Mouse (Mus musculus): ENCODE measurements at regions not wholly inside any gene's neighbourhood (a gene's known extent, or its start where the extent isn't known, plus 50 kb on each side); places are given as distances from the start of the nearest gene placed in this dataset.

DNA sequence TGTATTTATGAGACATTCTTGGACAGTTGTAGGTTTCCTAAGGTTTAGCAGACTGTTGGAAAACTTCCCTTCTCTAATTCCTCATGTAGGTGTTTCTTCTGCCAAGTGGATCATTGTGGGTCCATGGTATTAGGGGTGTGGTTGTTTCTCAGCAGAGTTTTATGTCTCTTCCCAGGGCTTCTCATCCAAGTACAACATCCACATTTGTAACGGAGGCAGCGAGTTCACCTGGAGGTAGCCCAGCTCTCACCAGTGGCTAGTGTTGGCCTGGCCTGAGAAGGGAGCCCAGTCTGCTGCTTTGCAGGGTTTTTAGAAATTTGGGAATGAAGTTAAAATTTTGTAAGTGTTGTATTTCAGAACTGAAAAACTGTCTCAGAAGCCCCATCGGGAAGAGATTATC lies 122.4 kb downstream of the Wnt5a start:
- no peaks in the 10 kb centered on the region for H3K27me3 ChIP-seq (ENCODE audit: insufficient read depth, poor library complexity, severe bottlenecking)
- H3K9me3 ChIP-seq, result no peaks in the 10 kb centered on the region
- 90% methylated on average over 3 of the region's 3 CpGs for WGBS
- no peak overlapping the region for H3K27ac ChIP-seq
- no peaks in the 10 kb centered on the region for H3K36me3 ChIP-seq
- H3K4me3 ChIP-seq, result no peak overlapping the region
- 0 out of 2 replicates have a peak, but pooled peaks cover 3% of the 10 kb centered on the region for H3K4me1 ChIP-seq
- DNase-seq (ENCODE audit: low spot score), result peak; percentile 31

DNA sequence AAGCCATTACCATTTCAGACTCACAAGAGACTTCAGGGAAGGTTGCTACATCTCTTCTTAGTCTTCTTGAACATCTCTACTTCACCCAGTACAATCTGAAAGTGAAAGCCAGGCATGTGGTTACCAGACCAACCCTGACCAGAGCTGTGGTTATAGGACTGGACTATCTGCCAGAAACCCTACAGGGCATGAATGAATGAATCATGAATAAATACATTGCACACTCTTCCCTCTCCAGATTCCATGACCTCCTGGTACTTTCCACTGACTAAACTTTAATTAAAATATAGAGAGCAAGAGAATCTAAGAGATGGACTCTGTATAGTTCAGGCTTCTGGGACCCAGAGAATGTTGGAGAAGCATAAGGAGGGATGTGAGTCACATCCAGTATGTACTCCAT lies 130.6 kb downstream of the Wnt5a start:
- no peaks in the 10 kb centered on the region for H3K4me1 ChIP-seq
- no peak overlapping the region for H3K4me3 ChIP-seq
- no peaks in the 10 kb centered on the region for H3K9me3 ChIP-seq
- no peaks in the 10 kb centered on the region for H3K27me3 ChIP-seq (ENCODE audit: insufficient read depth, poor library complexity, severe bottlenecking)
- H3K36me3 ChIP-seq, result no peaks in the 10 kb centered on the region
- H3K27ac ChIP-seq, result no peak overlapping the region
- DNase-seq (ENCODE audit: low spot score), result no peak

DNA sequence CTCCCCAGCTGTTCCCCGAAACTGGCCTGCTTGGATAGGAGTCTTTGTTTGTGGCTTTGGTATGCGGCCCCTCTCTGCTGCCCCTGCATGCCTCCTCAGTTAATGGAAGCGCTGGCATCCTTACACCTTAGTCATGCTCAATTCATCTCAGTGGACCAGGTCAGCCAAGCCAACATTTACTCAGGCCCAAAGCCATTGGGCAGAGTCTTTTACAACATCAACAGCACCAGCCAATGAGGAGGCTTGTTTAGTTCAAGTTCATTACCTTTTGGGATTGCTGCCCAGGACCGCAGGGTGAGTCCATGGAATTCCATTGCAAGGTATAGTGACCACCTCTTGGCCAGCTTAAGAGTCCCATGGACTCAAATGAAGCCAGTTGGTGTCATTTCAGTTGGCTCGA lies 134.5 kb downstream of the Wnt5a start:
- 76% methylated on average over 5 of the region's 5 CpGs for WGBS

DNA sequence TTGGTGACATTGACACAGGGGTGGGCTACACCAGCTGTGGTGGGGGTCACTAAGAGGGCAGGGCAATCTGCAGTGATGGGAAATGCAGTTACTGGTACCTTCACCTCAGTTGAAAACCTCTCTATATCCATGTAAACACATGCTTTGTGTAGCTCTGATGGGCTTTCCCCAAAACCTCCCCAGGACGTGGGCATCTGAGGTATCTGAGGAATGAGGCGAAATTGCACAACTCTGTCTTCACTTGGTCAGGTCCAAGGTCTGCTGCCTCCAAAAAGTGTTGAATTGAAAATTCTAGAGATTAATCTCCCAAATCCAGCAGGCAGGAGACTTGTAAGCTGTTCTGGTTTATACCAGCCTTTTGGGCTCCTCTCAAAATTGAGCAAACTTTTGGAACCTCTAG lies 141.3 kb downstream of the Wnt5a start:
- H3K27ac ChIP-seq, result no peak overlapping the region
- H3K9me3 ChIP-seq, result no peaks in the 10 kb centered on the region
- H3K27me3 ChIP-seq (ENCODE audit: insufficient read depth, poor library complexity, severe bottlenecking), result no peaks in the 10 kb centered on the region
- no peak overlapping the region for H3K4me3 ChIP-seq
- H3K36me3 ChIP-seq, result no peaks in the 10 kb centered on the region
- no peaks in the 10 kb centered on the region for H3K4me1 ChIP-seq
- peak; percentile 19 for DNase-seq (ENCODE audit: low spot score)
- WGBS, result 80% methylated on average over 2 of the region's 2 CpGs

More for the DNA sequence above, 134.5 kb downstream of the Wnt5a start:
- H3K27me3 ChIP-seq (ENCODE audit: insufficient read depth, poor library complexity, severe bottlenecking), result no peaks in the 10 kb centered on the region
- H3K9me3 ChIP-seq, result no peaks in the 10 kb centered on the region
- H3K27ac ChIP-seq, result no peak overlapping the region
- H3K4me3 ChIP-seq, result no peak overlapping the region
- no peak for DNase-seq (ENCODE audit: low spot score)
- H3K4me1 ChIP-seq, result no peaks in the 10 kb centered on the region
- no peaks in the 10 kb centered on the region for H3K36me3 ChIP-seq

DNA sequence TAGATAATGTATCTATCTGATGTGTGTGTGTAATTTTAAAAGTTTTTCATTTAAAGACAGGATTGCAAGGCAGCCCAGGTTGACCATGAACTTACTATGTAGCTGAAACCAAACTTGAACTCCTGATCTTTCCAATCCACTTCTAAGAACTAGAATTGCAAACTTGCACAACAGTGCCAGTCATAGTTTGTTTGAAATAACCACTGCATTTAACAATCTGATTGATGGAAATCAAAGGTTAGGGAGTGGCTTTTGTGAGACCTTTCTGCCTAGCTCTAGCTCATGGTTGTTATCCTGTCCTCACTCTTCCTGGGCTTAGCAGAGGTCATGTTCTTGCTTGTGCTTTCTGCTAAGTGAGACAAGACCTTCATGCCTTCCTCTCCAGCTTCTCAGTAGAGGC lies 144.9 kb downstream of the Wnt5a start:
- Histone ChIP-seq H3K9me3 (no peaks in the 10 kb centered on the region), H3K4me1 (no peaks in the 10 kb centered on the region), H3K4me3 (no peak overlapping the region), H3K27me3 (ENCODE audit: insufficient read depth, poor library complexity, severe bottlenecking) (no peaks in the 10 kb centered on the region), H3K36me3 (no peaks in the 10 kb centered on the region), H3K27ac (no peak overlapping the region)
- DNase-seq (ENCODE audit: low spot score), result no peak

DNA sequence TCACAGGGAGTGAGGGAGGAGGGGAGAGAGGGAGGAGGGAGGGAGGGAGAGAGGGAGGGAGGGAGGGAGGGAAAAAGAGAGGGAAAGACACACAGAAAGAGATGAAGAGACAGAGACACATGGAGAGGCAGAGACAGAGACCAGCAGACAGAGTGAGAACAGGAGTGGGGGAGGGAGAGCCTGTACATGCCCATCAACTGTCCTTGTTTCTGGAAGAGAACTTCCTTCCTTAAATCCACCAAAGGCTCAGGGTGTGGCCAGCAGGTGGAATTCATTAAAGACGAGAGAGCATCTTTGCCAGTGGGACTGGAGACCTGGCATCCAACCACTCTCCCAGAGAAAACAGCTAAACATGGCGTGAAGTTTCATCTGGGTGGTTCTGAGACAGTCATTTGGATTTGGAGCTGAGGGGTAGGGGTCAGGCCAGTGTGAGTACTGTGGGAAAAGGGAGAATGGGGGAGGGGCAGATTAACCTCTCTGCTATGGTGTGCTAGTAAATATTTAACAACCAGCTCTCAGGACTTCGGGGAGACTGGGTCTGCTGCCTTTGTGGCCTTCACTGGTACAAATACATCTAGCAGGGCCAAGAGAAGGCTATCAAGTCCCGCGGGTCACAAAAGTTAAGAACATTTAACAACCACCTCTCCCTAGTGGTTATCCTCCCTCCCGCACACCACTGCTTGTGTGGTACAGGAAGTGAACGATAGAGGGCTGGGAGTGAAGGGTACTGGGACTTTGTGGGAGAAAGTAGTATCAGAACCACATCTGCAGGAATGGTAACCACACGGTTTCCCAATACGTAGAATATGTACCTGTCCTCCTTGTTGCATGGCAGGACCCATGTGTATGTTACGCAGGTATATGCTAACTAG lies 148.7 kb downstream of the Wnt5a start:
- Histone ChIP-seq H3K4me1 (no peaks in the 10 kb centered on the region), H3K9me3 (no peaks in the 10 kb centered on the region), H3K27ac (no peak overlapping the region), H3K36me3 (no peaks in the 10 kb centered on the region), H3K27me3 (ENCODE audit: insufficient read depth, poor library complexity, severe bottlenecking) (no peaks in the 10 kb centered on the region), H3K4me3 (no peak overlapping the region)
- DNase-seq (ENCODE audit: low spot score), result peak; percentile 68
- 81% methylated on average over 10 of the region's 10 CpGs for WGBS

DNA sequence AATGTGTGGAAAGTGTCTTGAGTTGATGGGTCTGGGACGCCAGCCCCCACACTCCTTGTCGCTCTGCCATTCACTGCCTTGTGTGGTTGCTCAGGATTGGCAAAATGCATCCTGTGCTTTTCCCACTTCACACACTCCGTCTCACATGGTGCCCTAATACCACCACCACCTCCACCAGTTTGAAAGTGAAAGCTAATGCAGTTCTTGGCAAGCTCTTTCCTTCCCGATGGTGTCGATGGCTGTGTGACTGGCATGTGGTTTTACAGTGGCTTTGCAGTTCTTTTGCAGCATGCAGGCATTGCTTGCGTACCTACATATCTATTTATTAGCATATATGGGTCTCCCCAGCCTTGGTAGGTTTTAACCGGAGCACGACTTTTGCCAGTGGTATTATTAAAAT lies 152.7 kb downstream of the Wnt5a start:
- Histone ChIP-seq H3K9me3 (no peaks in the 10 kb centered on the region), H3K4me3 (no peak overlapping the region), H3K36me3 (no peaks in the 10 kb centered on the region), H3K27ac (no peak overlapping the region), H3K27me3 (ENCODE audit: insufficient read depth, poor library complexity, severe bottlenecking) (no peaks in the 10 kb centered on the region), H3K4me1 (0 out of 2 replicates have a peak, but pooled peaks cover 8% of the 10 kb centered on the region)
- WGBS, result 78% methylated on average over 8 of the region's 8 CpGs
- no peak for DNase-seq (ENCODE audit: low spot score)

DNA sequence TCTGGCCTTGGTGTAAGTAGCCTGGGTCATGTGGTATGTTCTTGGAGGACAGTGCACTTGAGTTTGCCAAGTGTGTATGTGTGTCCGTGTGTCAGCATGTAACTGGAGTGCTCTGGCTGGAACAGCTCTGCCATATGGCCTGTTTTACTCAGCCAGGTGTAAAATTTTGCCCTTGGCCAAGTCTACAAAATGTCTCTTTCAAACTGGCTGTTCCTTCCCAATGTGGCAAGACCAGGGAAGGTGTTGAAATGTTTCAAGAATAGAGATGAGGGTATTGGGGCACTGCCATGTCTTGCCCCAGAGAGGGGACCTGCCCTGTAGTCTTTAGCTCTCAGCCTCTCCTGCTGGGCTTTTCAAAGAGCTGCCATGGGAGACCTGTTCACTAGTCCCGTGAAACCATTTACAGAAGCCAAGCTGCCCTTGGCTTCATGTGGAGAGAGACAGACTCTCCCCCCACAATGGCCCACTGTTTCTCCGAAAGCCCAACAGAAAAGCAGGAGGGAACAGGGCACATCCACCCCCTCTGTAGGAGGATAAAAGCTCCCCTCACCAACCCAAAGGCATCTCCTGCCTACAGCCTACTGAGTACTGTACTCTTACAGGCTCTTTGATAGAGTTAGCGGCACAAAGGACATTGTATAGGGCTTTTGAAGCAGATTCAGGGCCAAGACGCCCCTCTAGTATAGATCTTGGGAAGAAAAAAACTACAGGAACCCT lies 156.5 kb downstream of the Wnt5a start:
- H3K4me1 ChIP-seq, result peaks cover 19% of the 10 kb centered on the region
- DNase-seq (ENCODE audit: low spot score), result no peak
- 66% methylated on average over 5 of the region's 5 CpGs for WGBS

DNA sequence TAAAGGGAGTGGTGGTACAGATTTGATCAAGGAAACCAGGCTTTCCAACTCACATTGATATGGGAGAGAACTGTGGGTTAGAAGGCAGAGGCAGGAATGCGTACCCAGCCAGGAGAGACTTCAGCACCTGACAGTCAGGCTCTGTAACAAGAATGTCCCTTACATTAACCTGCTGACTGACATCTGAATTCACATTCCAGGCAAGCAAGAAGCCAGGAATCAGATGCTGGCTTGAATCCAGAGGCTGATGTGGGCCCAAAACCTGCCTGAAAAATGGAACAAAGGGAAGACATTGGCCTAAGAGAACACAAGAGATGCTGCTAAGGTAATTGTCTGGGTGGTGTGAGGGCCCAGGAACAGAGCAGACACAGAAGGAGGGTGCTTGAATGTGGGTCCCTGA lies 158.8 kb downstream of the Wnt5a start:
- Histone ChIP-seq H3K36me3 (no peaks in the 10 kb centered on the region), H3K27ac (no peak overlapping the region), H3K4me1 (peaks cover 19% of the 10 kb centered on the region), H3K27me3 (ENCODE audit: insufficient read depth, poor library complexity, severe bottlenecking) (no peaks in the 10 kb centered on the region), H3K9me3 (no peaks in the 10 kb centered on the region), H3K4me3 (no peak overlapping the region)
- DNase-seq (ENCODE audit: low spot score), result no peak
- 67% methylated on average over 1 of the region's 1 CpGs for WGBS

More for the DNA sequence above, 156.5 kb downstream of the Wnt5a start:
- no peak overlapping the region for H3K4me3 ChIP-seq
- H3K36me3 ChIP-seq, result no peaks in the 10 kb centered on the region
- no peaks in the 10 kb centered on the region for H3K9me3 ChIP-seq
- H3K27ac ChIP-seq, result no peak overlapping the region
- H3K27me3 ChIP-seq (ENCODE audit: insufficient read depth, poor library complexity, severe bottlenecking), result no peaks in the 10 kb centered on the region

DNA sequence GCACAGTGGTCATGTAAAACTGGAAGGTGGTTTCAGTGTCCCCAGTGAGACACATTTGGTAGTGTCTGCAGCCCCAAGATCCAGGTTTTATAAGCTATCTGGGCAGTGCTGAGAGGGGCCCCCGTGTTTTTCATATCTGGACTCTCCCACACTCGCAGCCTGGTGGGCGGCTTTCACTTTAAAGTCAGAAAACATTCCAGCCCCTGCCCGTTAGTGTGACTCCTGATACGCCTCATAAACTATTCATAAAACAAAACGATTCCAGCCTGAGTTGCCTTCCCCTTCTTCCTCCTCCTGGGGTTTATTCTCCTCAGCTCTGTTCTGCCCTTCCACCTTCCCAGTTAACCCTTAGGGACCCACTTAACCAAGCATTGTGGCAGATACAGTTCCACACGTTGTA lies 159.6 kb downstream of the Wnt5a start:
- Histone ChIP-seq H3K9me3 (no peaks in the 10 kb centered on the region), H3K27me3 (ENCODE audit: insufficient read depth, poor library complexity, severe bottlenecking) (no peaks in the 10 kb centered on the region), H3K27ac (no peak overlapping the region; the same call in 1 of the 2 replicates), H3K4me3 (no peak overlapping the region), H3K36me3 (no peaks in the 10 kb centered on the region), H3K4me1 (peaks cover 19% of the 10 kb centered on the region)
- no peak for DNase-seq (ENCODE audit: low spot score)
- 55% methylated on average over 7 of the region's 7 CpGs for WGBS

DNA sequence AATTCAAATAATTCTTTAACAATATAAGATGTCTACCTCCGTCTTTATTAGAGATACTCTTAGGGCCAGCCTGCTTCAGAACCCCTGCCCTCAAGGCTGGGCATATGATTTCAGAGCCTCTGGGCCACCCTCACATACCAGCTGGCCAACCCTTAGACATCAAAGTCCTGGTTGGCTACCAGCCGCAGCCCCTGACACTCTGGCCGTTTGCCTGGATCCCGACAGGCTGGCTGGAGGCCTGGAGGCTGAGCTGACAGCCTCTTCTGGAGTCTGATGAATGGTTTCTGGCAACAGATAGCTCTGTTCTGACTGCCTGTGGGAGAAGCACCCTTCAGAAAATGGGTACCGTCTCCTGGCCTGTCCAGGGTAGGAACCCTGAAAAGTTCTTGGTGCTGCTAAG lies 170.9 kb downstream of the Wnt5a start:
- Histone ChIP-seq H3K27me3 (ENCODE audit: insufficient read depth, poor library complexity, severe bottlenecking) (no peaks in the 10 kb centered on the region), H3K9me3 (no peaks in the 10 kb centered on the region), H3K4me1 (peaks cover 9% of the 10 kb centered on the region; the same call in 1 of the 2 replicates), H3K27ac (peak overlapping the region; percentile 31), H3K36me3 (no peaks in the 10 kb centered on the region), H3K4me3 (no peak overlapping the region)
- WGBS, result 43% methylated on average over 5 of the region's 5 CpGs
- DNase-seq (ENCODE audit: low spot score), result no peak

DNA sequence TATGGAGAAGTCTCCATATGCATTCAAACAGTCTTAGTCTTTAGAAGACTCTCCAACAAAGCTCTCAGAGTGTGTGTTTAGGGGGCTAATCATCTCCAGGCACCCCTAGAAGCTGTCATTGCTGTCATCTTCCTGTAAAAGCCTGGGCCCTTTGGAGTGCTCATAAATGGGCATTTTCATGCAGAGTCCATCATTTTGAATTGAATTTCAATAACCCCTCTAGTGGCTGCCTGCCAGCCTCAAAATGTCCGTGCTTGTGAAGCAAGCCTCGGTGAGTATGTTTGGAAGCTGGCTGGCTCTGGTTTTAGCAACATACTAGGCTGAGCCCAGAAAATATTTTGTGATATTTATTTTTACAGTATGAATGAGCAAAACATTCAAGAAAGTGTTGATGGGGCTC lies 195.2 kb downstream of the Wnt5a start:
- Histone ChIP-seq H3K4me3 (no peak overlapping the region), H3K9me3 (no peaks in the 10 kb centered on the region), H3K4me1 (no peaks in the 10 kb centered on the region), H3K27me3 (ENCODE audit: insufficient read depth, poor library complexity, severe bottlenecking) (no peaks in the 10 kb centered on the region), H3K36me3 (no peaks in the 10 kb centered on the region), H3K27ac (no peak overlapping the region)
- WGBS, result 79% methylated on average over 2 of the region's 2 CpGs
- no peak for DNase-seq (ENCODE audit: low spot score)

DNA sequence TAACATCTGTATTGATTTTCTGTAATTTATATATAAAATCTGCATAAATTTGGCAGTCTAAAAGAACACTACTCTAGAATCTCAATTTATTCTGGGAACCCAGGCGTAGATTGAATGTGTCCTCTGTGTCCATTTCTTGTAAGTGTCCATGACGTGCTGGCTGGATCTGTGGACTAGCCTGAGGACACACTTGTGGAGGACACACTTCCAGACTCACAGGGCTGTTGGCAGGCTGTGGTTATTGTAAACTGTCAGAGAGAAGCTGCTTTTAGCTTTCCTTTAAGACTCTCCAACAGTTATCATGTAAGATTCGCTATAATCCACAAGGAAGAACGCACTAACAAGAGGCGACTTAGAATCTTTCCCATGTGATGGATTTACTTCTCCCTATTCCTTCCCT lies 200.2 kb downstream of the Wnt5a start:
- 89% methylated on average over 5 of the region's 5 CpGs for WGBS
- DNase-seq (ENCODE audit: low spot score), result no peak
- no peaks in the 10 kb centered on the region for H3K27me3 ChIP-seq (ENCODE audit: insufficient read depth, poor library complexity, severe bottlenecking)

More for the DNA sequence above, 200.2 kb downstream of the Wnt5a start:
- Histone ChIP-seq H3K4me3 (no peak overlapping the region), H3K4me1 (no peaks in the 10 kb centered on the region), H3K9me3 (no peaks in the 10 kb centered on the region), H3K27ac (no peak overlapping the region), H3K36me3 (no peaks in the 10 kb centered on the region)
